Mouse (Mus musculus) midbrain, embryonic 16.5 days (tissue): ENCODE measurements around the gene Plxnd1. TPM values are rescaled to one million over a fixed set of nuclear protein-coding genes. Genes with fewer than 3 reads are reported as not detected.

Source experiments
- ATAC-seq: fragments of 200-750 bp; cut with Nextera tagmentation; 2 replicates; pipeline ENCODE4 v1.8.0; 2017; ENCODE audit warnings: moderate TSS enrichment
- H3K27ac ChIP-seq: fragments of 300-500 bp; sonication (generic); 2 replicates; pipeline ENCODE4 v1.5.1; 2014; ENCODE audit warnings: mild to moderate bottlenecking, low read length, mixed read lengths
- H3K27me3 ChIP-seq: fragments of 300-500 bp; sonication (generic); 2 replicates; pipeline ENCODE4 v1.6.1; 2014; ENCODE audit warnings: low read depth, low read length, mixed read lengths; ENCODE audit not compliant: control insufficient read depth, insufficient read depth
- H3K36me3 ChIP-seq: fragments of 300-500 bp; sonication (generic); 2 replicates; pipeline ENCODE4 v1.6.1; 2014; ENCODE audit warnings: mild to moderate bottlenecking, low read length, moderate library complexity, mixed read lengths; ENCODE audit not compliant: control insufficient read depth, insufficient read depth
- H3K4me1 ChIP-seq: fragments of 300-500 bp; sonication (generic); 2 replicates; pipeline ENCODE4 v1.6.1; 2014; ENCODE audit warnings: mild to moderate bottlenecking, low read length, mixed read lengths; ENCODE audit not compliant: control insufficient read depth, insufficient read depth
- H3K4me2 ChIP-seq: fragments of 300-500 bp; sonication (generic); 2 replicates; pipeline ENCODE4 v1.6.1; 2014; ENCODE audit warnings: mild to moderate bottlenecking, low read length, mixed read lengths
- H3K4me3 ChIP-seq: fragments of 300-500 bp; sonication (generic); 2 replicates; pipeline ENCODE4 v1.5.1; 2014; ENCODE audit warnings: low read depth, mild to moderate bottlenecking, low read length, moderate library complexity, mixed read lengths
- H3K9ac ChIP-seq: fragments of 300-500 bp; sonication (generic); 2 replicates; pipeline ENCODE4 v1.6.1; 2014; ENCODE audit warnings: low read depth, low read length, mixed read lengths
- H3K9me3 ChIP-seq: fragments of 300-500 bp; sonication (generic); replicated peaks from 2 replicates; pipeline ENCODE4 v1.6.1; 2014; ENCODE audit warnings: mild to moderate bottlenecking, low read length, mixed read lengths; ENCODE audit not compliant: control insufficient read depth, poor library complexity, severe bottlenecking
- WGBS: fragments of 180-500 bp; shearing (Covaris S2); extraction: QIAGEN DNeasy Blood & Tissue Kit; methylation state at CpG from one replicate; pipeline ENCODE4 v1.1.7; 2014; 5-methylcytosine and 5-hydroxymethylcytosine counted together
- polyA plus RNA-seq: library from polyadenylated mRNA; unstranded; fragments of >200 nt; fragmentation: Nextera tagmentation; extraction: Ambion mirVana; gene quantifications from 2 replicates; pipeline ENCODE4 v1.2.1, GENCODE M21; 2015

Gene Plxnd1
- polyA plus RNA-seq, 1 experiment from 2014 or later: 7.5 TPM

DNA sequence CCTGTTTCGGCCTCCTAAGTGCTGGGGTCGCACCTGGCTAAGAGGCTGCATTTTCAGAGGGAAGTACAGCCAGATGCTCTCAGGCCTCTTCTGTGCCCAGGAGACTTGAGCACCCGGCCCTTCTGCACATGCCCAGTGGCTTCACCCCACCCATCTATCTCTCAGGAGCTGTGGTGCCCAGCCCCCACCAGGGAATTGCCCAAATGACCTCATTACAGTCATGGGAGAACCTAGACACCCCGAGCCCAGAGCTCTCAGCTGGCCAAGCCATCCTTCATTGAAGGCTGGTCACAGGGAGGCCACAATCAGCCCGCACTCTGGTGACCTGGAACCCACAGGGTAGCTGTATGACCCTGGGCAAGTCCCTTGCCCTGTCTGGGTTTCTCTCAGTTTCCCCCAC is 5.8 kb downstream of the Plxnd1 start:
- no peak for ATAC-seq
- H3K4me3 ChIP-seq: no peak overlapping the region
- WGBS: 74% methylated on average over 5 of the region's 5 CpGs
- H3K9me3 ChIP-seq: no peaks in the 10 kb centered on the region
- H3K36me3 ChIP-seq: no peaks in the 10 kb centered on the region
- peaks cover 15% of the 10 kb centered on the region; the same call in 1 of the 2 replicates for H3K4me1 ChIP-seq
- H3K4me2 ChIP-seq: no peak overlapping the region
- H3K27ac ChIP-seq: no peak overlapping the region
- H3K9ac ChIP-seq: no peak overlapping the region
- H3K27me3 ChIP-seq: peaks cover 34% of the 10 kb centered on the region

DNA sequence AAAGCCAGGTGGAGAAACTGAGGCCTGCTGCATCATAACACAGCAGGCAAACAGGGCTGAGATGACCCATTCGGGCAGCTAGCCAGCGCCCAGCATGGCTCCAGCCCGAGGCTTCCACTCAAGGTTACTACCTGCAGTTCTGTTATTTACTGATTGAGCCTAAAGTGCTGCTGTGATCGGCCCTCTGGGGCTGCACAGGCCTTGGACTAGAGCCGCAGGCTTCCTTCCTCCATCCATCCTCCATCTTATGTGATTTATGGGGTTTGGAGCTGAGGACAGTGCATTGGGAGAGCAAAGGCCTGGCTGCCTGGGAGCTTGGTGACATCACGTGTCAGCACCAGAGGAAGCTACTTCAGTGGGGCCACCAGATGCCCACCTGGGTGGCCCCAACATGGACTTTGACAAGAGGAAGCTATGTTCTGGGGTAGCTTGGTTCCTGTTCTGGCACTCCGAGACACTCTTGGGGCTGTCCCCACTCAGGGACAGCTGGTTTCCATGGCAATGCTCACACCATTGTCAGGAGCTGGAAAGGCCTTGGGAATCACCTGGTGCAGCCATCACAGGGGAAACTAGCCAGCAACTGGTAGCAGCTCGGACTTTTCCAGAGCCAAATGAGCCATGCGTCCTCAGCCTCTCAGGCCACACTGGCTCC is 7.6 kb downstream of the Plxnd1 start:
- Histone ChIP-seq H3K9ac (no peak overlapping the region), H3K4me1 (peaks cover 7% of the 10 kb centered on the region; the same call in 1 of the 2 replicates), H3K4me2 (no peak overlapping the region), H3K36me3 (no peaks in the 10 kb centered on the region), H3K27ac (no peak overlapping the region), H3K27me3 (peaks cover 16% of the 10 kb centered on the region), H3K4me3 (no peak overlapping the region), H3K9me3 (no peaks in the 10 kb centered on the region)
- no peak for ATAC-seq
- WGBS: 61% methylated on average over 9 of the region's 9 CpGs

DNA sequence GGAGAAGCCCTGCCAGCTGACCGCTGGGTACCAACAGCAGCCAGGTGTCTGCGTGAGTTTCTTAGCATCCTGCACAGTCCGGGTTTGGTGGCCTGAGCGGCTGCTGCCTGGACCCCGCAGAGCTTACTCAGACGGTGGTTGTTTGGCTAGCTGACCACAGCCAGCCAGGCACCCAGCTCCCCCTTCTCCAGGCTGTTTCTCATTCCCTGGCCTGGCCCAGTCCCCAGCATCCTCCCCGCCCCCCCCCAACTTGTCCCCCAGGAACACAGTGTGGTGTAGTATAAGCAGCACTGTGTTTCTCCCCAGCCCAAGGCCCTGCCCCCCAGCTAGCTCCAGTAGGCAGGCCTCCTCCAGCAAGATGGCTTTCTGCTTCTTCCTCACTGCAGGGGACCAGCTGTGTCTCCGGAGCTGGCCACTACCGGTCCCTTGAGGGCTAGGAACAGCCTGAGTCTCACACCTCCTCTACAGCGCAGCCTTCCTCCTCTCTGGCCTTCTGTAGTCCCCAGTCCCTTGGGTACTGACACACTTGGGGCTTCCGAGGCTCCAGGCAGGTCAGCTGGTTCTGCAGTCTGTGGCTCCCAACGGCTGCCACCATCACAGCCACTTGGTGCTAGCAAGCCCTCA is 8.2 kb downstream of the Plxnd1 start:
- no peak overlapping the region for H3K9ac ChIP-seq
- H3K4me3 ChIP-seq: no peak overlapping the region
- peaks cover 10% of the 10 kb centered on the region for H3K27me3 ChIP-seq
- no peak overlapping the region for H3K27ac ChIP-seq
- no peak overlapping the region for H3K4me2 ChIP-seq
- H3K36me3 ChIP-seq: no peaks in the 10 kb centered on the region
- H3K9me3 ChIP-seq: no peaks in the 10 kb centered on the region
- no peak for ATAC-seq
- 42% methylated on average over 12 of the region's 12 CpGs for WGBS
- peaks cover 7% of the 10 kb centered on the region; the same call in 1 of the 2 replicates for H3K4me1 ChIP-seq

DNA sequence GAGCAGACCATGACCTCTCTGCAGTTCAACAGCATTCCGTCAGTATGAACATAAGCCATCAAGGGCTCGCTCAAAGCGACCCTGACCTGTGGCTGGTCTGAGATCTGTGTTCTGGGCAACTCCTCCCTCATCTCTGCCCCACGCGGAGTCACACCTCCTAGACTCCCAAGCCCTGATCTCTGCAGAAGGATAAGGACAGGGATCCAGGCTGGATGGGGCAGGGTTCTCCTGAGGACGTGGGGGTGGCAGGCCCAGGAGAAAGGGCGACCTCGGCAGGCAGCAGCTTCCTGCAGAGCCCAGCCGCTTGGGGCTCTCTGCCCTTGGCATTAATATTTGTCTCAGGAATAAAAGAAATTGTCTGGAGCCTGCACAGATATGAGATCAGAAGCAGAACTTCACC is 9.2 kb downstream of the Plxnd1 start:
- Histone ChIP-seq H3K36me3 (no peaks in the 10 kb centered on the region), H3K27me3 (peaks cover 2% of the 10 kb centered on the region), H3K4me3 (no peak overlapping the region), H3K4me2 (no peak overlapping the region), H3K9me3 (no peaks in the 10 kb centered on the region), H3K4me1 (peaks cover 7% of the 10 kb centered on the region; the same call in 1 of the 2 replicates), H3K27ac (no peak overlapping the region), H3K9ac (no peak overlapping the region)
- 67% methylated on average over 9 of the region's 9 CpGs for WGBS
- no peak for ATAC-seq

DNA sequence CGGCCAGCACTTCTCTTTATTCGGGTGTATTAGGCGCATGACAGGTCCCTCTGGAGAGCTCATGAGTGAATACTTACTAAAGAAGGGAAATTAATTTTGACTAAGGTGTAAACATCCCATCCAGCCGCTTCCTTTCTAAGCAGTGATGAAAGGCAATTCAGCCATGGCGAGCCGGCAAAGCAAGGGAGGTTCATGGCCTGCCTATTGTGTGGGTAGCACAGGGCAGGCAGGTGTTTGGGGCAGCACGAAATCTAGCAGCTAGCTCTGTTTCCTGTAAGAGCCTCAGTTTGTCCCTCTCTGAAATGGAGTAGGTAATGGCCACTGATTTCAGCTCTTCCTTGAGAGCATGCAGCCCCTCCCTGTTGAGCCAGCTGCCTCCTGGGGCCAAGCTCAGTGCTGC is 10.2 kb downstream of the Plxnd1 start:
- Histone ChIP-seq H3K9ac (no peak overlapping the region), H3K4me3 (no peak overlapping the region), H3K27me3 (no peaks in the 10 kb centered on the region; the same call in 1 of the 2 replicates), H3K4me2 (no peak overlapping the region), H3K9me3 (no peaks in the 10 kb centered on the region), H3K27ac (no peak overlapping the region), H3K4me1 (peaks cover 7% of the 10 kb centered on the region; the same call in 1 of the 2 replicates), H3K36me3 (no peaks in the 10 kb centered on the region)
- 61% methylated on average over 7 of the region's 7 CpGs for WGBS
- no peak for ATAC-seq

DNA sequence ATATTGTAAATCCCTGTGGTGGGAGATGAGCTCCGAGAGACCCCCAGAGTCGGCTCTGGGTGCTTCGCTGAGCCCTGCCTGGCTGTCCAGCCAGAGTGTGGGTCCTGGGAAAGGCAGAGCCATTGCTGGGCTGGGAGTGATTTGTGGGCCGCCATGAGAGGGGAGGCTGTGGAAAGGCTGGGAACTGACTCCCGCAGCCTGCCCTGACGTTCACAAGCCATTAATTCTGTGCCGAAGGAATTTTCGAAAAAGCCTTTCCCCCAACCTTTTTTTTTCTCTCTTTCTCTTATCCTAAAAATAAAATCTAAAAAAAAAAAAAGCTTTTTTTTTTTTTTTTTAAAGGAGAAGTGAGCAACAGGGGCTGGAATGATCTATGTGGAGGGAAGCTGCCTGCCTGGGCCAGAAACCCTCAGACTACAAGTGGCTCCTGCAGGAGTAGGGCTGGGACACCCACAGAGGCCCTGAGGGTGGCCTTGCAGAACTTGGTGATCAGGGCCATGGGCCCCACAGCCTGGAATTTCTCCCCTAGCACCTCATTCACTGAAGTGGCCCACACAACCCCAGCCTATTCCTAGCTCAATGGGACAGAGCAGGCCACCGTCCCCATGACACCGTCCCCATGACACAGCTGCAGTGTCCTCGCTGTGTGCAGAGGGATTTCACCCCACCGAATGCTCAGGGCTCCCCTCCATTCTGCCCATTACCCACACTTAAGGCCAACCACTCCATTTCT is 11.3 kb downstream of the Plxnd1 start:
- ATAC-seq: no peak
- Histone ChIP-seq H3K27ac (no peak overlapping the region), H3K4me3 (no peak overlapping the region), H3K9ac (no peak overlapping the region), H3K4me1 (peaks cover 7% of the 10 kb centered on the region; the same call in 1 of the 2 replicates), H3K4me2 (no peak overlapping the region), H3K27me3 (no peaks in the 10 kb centered on the region), H3K9me3 (no peaks in the 10 kb centered on the region), H3K36me3 (no peaks in the 10 kb centered on the region)
- 71% methylated on average over 12 of the region's 12 CpGs for WGBS

DNA sequence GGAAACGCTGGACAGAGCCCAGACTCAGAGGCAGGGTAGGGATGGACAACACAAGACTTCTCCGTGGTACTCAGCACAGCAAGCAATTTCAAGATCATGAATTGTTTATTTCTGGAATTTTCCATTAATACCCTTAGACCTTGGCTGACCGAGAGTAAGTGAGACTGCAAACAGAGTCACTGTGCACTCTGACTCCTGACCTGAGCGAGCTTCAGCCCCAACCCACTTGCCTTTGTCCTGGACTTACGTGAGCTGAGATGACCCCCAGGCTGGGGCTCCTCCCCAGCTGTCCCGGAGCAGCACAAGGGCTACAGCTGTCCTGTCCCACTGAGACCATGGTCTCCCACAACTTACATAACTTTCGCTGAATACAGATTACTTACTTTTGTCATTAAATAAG is 11.9 kb downstream of the Plxnd1 start:
- Histone ChIP-seq H3K27me3 (no peaks in the 10 kb centered on the region), H3K36me3 (no peaks in the 10 kb centered on the region), H3K4me1 (peaks cover 7% of the 10 kb centered on the region; the same call in 1 of the 2 replicates), H3K4me2 (no peak overlapping the region), H3K9me3 (no peaks in the 10 kb centered on the region), H3K27ac (no peak overlapping the region), H3K9ac (no peak overlapping the region), H3K4me3 (no peak overlapping the region)
- no peak for ATAC-seq
- 61% methylated on average over 7 of the region's 7 CpGs for WGBS

DNA sequence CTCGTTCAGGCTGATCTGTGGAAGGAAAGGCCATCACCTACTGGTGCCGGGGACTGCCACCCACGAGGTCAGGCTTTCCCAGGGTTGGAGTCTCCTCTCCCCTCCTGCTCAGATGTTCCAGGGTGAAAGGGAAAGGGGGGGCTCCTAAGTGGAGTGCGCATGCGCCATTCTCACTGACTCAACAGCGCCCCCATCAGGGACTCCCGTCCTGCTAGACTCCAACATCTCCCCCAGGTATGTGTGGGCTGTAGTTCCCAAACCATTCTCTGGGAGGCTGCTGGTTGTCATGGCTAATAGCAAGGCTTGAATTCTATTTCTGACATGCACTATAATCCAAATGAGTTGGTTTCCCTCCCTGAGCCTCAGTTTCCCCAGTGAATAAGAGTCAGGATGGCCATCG is 16.2 kb downstream of the Plxnd1 start:
- Histone ChIP-seq H3K4me1 (no peaks in the 10 kb centered on the region), H3K9ac (no peak overlapping the region), H3K4me2 (no peak overlapping the region), H3K27me3 (no peaks in the 10 kb centered on the region), H3K36me3 (no peaks in the 10 kb centered on the region), H3K27ac (no peak overlapping the region), H3K9me3 (no peaks in the 10 kb centered on the region), H3K4me3 (no peak overlapping the region)
- 65% methylated on average over 8 of the region's 8 CpGs for WGBS
- no peak for ATAC-seq

DNA sequence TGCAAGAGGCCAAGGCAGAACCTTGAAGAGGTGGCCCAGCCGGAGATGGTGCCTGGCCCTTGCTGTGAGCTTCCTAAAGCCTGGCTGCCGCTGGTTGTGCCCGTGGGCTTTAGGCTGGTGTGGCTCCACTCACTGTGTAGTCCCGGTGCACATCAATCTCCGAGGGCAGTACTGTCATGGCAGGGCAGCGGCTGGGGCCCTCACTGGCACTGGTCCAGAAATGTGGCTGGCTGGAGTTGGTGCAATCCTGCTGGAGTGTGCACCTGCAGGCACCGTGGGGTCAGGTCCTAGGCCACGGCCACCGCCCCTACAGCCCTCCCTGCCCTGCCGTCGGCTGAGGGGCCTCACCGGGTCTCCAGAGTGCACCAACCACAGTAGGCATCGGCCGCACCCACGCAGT is 17.0 kb downstream of the Plxnd1 start:
- H3K9me3 ChIP-seq: no peaks in the 10 kb centered on the region
- no peaks in the 10 kb centered on the region for H3K4me1 ChIP-seq
- no peak overlapping the region for H3K4me2 ChIP-seq
- H3K36me3 ChIP-seq: no peaks in the 10 kb centered on the region
- WGBS: 84% methylated on average over 15 of the region's 15 CpGs
- H3K4me3 ChIP-seq: no peak overlapping the region
- H3K9ac ChIP-seq: no peak overlapping the region
- no peak for ATAC-seq
- no peaks in the 10 kb centered on the region for H3K27me3 ChIP-seq
- no peak overlapping the region for H3K27ac ChIP-seq
